Mouse (Mus musculus): ENCODE measurements around the gene St6galnac3. TPM values are rescaled to one million over a fixed set of nuclear protein-coding genes. Genes with fewer than 3 reads are reported as not detected.

Gene St6galnac3
- polyA plus RNA-seq, 1 experiment, result 2.5 TPM

DNA sequence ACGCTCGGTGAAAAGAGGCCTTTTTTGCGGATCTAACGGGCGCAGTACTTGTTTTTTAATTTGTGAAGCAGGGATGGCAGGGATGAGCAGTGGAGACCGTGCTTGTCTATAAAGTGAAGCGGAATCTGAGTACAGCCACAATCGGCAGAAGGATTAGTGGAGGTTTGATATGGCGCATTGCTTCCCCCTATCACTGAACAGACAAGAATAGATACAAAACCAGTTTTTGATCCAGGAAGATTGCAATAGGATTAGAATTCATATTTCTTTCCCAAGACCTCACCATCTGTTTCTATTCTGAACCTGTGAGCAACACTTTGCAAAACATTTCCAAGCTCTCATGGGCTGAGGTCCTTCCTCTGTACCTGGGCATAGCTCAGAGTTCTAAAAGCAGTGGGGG is 488.7 kb downstream of the St6galnac3 start:
- TF ChIP-seq POLR2A (IDR thresholded peaks at IDR 0.05; ENCODE audit: low read depth, low read length) (no peak), CTCF (IDR thresholded peaks at IDR 0.05; ENCODE audit: borderline replicate concordance, insufficient read depth, low read length) (no peak)
- no peak overlapping the region for H3K4me3 ChIP-seq (ENCODE audit: insufficient read depth, low read length)
- H3K27ac ChIP-seq (ENCODE audit: insufficient read depth, low read length), result no peak overlapping the region
- H3K4me1 ChIP-seq (ENCODE audit: control insufficient read depth, insufficient read depth, low read length), result no peaks in the 10 kb centered on the region; the same call in 1 of the 2 replicates

DNA sequence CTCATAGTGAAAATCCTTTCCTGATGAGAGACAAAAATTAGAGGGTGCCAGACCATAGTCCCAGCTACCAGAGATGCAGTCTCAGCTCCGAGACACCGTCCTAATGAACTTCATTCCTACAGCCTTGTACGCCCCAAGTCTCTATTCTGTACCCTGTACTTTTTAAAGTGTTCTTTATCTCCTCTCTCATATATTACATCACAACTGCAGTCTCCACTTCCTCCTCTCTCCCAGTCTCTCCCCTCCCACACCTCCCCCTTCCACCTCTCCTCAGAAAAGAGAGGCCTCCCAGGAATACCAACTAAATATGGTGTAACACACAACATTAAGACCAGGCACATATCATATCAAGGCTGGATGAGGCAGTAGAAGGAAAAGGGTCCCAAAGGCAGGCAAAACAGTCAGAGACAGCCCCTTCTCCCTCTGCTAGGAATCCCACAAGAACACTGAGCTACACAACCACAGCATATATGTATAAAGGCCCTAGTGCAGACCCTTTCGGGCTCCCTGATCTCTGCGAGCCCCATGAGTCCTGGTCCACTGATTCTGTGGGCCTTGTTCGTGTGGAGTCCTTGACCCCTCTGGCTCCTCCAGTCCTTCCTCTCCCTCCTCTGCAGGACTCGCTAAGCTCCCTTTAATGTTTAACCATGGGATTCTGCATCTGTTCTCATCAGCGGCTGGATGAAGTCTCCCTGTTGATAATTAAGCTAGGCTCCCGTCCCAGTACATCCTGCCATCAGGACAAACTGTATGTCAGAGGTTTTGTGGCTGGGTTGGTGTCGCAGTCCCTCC is 502.2 kb downstream of the St6galnac3 start:
- no peaks in the 10 kb centered on the region for H3K4me1 ChIP-seq (ENCODE audit: control insufficient read depth, insufficient read depth, low read length)
- TF ChIP-seq CTCF (IDR thresholded peaks at IDR 0.05; ENCODE audit: borderline replicate concordance, insufficient read depth, low read length) (no peak), POLR2A (IDR thresholded peaks at IDR 0.05; ENCODE audit: low read depth, low read length) (no peak)
- no peak overlapping the region for H3K27ac ChIP-seq (ENCODE audit: insufficient read depth, low read length)
- no peak overlapping the region for H3K4me3 ChIP-seq (ENCODE audit: insufficient read depth, low read length)

DNA sequence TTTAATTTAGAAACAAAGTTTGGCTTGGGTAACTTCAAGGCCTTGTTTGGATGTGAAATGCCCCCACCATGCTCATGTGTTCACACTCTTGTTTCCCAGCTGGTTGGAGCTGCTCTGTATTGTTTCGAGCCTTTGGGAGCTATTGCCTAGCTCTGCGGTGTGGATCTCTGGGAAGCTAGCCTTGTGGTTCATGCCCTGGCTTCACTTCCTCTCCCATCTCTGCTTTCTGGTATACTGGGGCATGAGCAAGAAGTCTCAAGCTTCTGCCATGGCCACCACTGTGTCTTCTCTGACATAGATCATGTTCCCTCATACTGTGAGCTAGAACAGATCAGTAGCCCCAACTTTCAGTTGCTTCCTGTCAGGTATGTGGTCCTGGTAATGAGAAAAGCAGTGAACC is 505.6 kb downstream of the St6galnac3 start:
- no peak overlapping the region for H3K27ac ChIP-seq (ENCODE audit: insufficient read depth, low read length)
- H3K4me1 ChIP-seq (ENCODE audit: control insufficient read depth, insufficient read depth, low read length), result no peaks in the 10 kb centered on the region
- no peak overlapping the region for H3K4me3 ChIP-seq (ENCODE audit: insufficient read depth, low read length)
- TF ChIP-seq POLR2A (IDR thresholded peaks at IDR 0.05; ENCODE audit: low read depth, low read length) (no peak), CTCF (IDR thresholded peaks at IDR 0.05; ENCODE audit: borderline replicate concordance, insufficient read depth, low read length) (no peak)

DNA sequence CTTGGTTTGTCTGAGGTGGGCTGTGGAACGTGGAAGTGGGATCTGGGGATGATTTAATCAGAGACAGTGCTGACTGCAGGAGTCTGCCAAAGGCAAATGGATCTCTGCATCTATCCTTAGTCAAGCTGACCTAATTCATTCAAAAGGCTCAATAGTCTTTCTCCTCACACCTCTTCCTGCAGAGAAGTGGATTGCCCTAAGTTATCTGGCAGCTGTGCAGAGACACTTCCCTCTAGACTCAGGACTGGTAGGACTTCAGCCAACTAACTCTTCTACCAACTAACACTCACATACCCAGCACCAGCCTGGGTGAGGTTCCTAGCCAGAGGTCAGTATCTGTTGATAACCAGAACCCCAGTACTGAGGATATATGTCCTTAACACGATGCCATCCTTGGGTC is 516.8 kb downstream of the St6galnac3 start:
- Histone ChIP-seq H3K27ac (ENCODE audit: insufficient read depth, low read length) (no peak overlapping the region), H3K4me1 (ENCODE audit: control insufficient read depth, insufficient read depth, low read length) (no peaks in the 10 kb centered on the region), H3K4me3 (ENCODE audit: insufficient read depth, low read length) (no peak overlapping the region)
- TF ChIP-seq POLR2A (IDR thresholded peaks at IDR 0.05; ENCODE audit: low read depth, low read length) (no peak), CTCF (IDR thresholded peaks at IDR 0.05; ENCODE audit: borderline replicate concordance, insufficient read depth, low read length) (no peak)

DNA sequence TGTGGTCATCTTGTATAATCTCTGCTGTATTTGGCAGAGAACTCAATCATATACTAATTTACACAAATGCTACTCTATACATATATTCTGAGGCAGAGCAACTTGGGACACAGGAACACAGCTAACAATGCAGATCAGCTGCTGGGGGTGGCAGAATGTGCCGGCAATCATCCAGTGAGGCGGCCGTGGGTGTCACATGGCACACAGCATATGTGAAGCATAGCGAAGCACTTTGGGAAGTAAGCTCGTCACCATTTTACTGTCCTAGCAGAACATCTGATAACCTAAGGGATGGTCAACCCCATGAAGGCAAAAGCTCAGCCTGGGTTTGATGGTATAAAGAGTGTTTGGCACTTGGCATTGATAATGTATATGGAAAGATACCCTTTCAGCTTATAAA is 520.9 kb downstream of the St6galnac3 start:
- Histone ChIP-seq H3K4me1 (ENCODE audit: control insufficient read depth, insufficient read depth, low read length) (no peaks in the 10 kb centered on the region), H3K4me3 (ENCODE audit: insufficient read depth, low read length) (no peak overlapping the region), H3K27ac (ENCODE audit: insufficient read depth, low read length) (no peak overlapping the region)
- TF ChIP-seq POLR2A (IDR thresholded peaks at IDR 0.05; ENCODE audit: low read depth, low read length), result no peak
- TF ChIP-seq CTCF (IDR thresholded peaks at IDR 0.05; ENCODE audit: borderline replicate concordance, insufficient read depth, low read length), result no peak

DNA sequence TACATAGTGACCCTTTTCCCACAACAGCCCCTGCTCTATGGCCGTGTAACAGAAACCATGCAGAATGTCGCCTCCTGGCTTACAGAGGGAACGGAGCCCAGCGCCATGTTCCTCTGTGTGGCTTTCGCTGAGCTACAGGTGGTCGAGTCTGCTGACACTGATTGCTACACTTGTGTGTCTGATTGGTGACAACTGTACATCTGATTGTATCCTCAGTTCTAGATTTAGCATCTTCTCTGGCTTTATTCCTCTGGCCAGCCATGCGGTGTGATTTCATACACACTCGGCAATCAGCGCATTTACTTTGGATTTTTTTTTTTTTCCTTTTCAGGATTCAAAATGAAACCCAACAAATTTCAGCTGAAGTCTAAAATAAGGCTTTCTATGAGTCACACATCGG is 523.1 kb downstream of the St6galnac3 start:
- Histone ChIP-seq H3K4me3 (ENCODE audit: insufficient read depth, low read length) (no peak overlapping the region), H3K4me1 (ENCODE audit: control insufficient read depth, insufficient read depth, low read length) (no peaks in the 10 kb centered on the region), H3K27ac (ENCODE audit: insufficient read depth, low read length) (no peak overlapping the region)
- TF ChIP-seq POLR2A (IDR thresholded peaks at IDR 0.05; ENCODE audit: low read depth, low read length), result no peak
- TF ChIP-seq CTCF (IDR thresholded peaks at IDR 0.05; ENCODE audit: borderline replicate concordance, insufficient read depth, low read length), result no peak

DNA sequence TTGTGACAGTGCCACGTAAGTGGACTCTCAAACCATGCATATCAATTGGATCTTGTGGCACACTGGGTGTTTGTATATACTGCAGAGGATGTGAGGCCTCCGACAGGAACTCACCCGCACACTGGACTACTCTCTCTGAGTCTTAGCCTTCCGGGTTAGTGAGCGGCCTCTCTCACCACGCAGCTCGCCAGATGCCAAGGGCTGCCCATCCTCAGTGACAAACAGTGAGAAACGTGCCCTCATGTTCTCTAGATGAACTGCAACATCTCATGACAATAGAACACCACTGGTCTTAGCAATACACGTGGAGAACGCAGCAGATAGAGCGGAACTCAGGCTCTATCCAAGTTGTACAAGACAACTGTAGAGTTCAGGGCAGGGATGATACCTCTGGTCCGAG is 524.2 kb downstream of the St6galnac3 start:
- Histone ChIP-seq H3K4me3 (ENCODE audit: insufficient read depth, low read length) (no peak overlapping the region), H3K27ac (ENCODE audit: insufficient read depth, low read length) (no peak overlapping the region), H3K4me1 (ENCODE audit: control insufficient read depth, insufficient read depth, low read length) (no peaks in the 10 kb centered on the region)
- no peak for TF ChIP-seq POLR2A (IDR thresholded peaks at IDR 0.05; ENCODE audit: low read depth, low read length)
- TF ChIP-seq CTCF (IDR thresholded peaks at IDR 0.05; ENCODE audit: borderline replicate concordance, insufficient read depth, low read length), result no peak

DNA sequence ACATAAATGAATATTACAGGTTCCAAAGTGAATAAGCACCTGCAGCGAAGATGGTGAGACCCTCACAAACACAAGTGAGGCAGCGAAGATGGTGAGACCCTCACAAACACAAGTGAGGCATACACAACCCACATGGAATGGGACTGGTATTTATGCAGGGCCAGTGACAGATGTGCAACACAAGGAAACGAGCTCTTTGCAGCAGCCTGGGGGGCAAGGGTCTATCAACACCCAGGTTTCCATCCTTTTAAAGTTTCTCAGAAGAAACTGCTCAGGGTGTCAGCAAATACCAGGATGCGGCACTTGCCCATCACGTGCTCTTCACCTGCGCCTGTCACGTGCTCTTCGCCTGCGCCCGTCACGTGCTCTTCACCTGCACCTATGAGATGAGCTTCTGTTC is 524.9 kb downstream of the St6galnac3 start:
- H3K27ac ChIP-seq (ENCODE audit: insufficient read depth, low read length), result no peak overlapping the region
- H3K4me3 ChIP-seq (ENCODE audit: insufficient read depth, low read length), result no peak overlapping the region
- H3K4me1 ChIP-seq (ENCODE audit: control insufficient read depth, insufficient read depth, low read length), result no peaks in the 10 kb centered on the region
- TF ChIP-seq POLR2A (IDR thresholded peaks at IDR 0.05; ENCODE audit: low read depth, low read length) (no peak), CTCF (IDR thresholded peaks at IDR 0.05; ENCODE audit: borderline replicate concordance, insufficient read depth, low read length) (no peak)

DNA sequence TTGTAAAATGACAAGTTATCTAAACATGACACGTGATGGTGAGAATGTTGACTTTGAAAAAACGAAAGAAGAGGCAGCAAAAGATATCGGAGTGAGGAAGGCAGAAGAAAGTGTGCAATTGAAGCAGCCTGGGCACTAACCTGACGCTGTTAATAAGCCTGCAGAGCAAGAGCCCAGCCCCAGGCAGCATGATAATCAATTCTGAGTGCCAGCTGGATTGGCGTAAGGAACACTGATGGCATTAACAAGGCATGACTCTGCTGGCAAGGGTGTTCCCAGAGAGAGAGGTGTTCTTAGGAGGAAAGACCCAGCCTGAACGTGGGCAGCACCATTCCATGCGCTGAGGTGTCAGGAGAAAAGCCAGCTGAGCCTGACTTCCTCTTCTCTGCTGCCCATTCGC is 525.7 kb downstream of the St6galnac3 start:
- Histone ChIP-seq H3K4me3 (ENCODE audit: insufficient read depth, low read length) (no peak overlapping the region), H3K4me1 (ENCODE audit: control insufficient read depth, insufficient read depth, low read length) (no peaks in the 10 kb centered on the region), H3K27ac (ENCODE audit: insufficient read depth, low read length) (no peak overlapping the region)
- TF ChIP-seq POLR2A (IDR thresholded peaks at IDR 0.05; ENCODE audit: low read depth, low read length) (no peak), CTCF (IDR thresholded peaks at IDR 0.05; ENCODE audit: borderline replicate concordance, insufficient read depth, low read length) (no peak)

DNA sequence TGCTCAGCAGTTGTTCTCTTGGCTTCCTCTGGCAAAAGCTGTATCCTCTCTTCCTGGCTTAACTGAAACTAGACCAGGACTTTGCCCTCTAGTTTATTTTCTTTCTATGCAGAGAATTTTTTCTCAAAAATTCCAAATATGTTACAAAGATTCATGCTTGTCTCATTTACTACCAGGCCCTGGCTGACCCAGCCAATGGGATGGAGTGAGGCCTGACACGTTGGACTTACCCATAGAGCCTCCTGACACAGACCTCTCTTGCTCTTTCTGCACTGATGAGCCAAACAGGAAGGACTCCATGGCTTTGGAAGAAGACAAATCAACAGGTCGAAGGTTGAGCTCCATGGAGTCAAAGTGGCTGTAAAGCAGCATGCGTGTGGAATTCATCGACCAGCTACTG is 526.5 kb downstream of the St6galnac3 start:
- Histone ChIP-seq H3K4me3 (ENCODE audit: insufficient read depth, low read length) (no peak overlapping the region), H3K27ac (ENCODE audit: insufficient read depth, low read length) (no peak overlapping the region), H3K4me1 (ENCODE audit: control insufficient read depth, insufficient read depth, low read length) (no peaks in the 10 kb centered on the region)
- TF ChIP-seq POLR2A (IDR thresholded peaks at IDR 0.05; ENCODE audit: low read depth, low read length), result no peak
- TF ChIP-seq CTCF (IDR thresholded peaks at IDR 0.05; ENCODE audit: borderline replicate concordance, insufficient read depth, low read length), result no peak

All from embryonic fibroblast, embryonic 13.5 days (primary cell).